Mouse (Mus musculus) spleen, embryonic (tissue): ENCODE measurements around the gene Krt80.

Source experiments
- CTCF ChIA-PET: fragments of 350-600 bp; sonication (Branson Sonifier 250); formaldehyde crosslinking; loops from one replicate; lab custom pipeline; 2022; lab: Charles Lee

Gene Krt80

DNA sequence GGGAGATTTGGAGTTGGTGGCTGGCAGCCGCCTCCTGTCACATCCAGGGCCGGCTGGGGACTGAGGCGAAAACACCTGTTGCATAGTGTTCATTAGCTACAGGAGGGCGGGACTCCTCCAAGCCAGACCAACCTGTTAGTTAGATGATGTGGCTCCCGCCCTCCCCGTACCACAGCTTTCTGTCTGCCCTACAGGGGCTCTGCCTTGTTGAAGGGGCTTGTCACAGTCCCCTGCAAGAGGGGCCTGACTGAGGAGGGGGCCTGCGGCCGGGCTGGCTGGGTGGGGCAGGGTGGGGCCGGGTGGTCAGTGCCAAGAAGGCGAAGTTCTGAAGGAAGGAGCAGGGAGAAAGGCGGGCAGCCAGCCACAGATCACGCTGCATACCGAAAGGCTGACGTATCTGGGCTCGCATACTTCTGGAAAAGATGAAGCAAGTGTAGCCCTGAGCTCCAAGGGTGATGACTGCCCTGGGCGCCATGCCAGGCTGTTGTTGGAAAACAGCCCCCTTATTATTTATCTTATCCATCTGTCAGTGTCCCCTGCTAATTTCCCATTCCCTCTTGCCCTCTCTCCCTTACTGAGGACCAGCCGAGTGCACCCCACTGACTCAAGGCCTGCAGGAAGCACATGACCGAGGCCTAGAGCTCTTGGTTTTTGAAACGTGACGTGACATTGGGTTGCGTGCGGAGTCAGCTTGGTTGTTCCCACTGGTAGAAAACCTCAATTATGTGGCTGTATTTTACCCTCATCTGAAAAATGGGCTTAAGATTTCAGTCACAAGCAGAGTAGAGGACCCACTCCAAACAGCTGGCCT, at the start of gene Krt80:
Gene Krt80, minus strand, starts transcription at position 62 of the 811 bp plus-strand sequence.
- CTCF ChIA-PET: no interaction called here

DNA sequence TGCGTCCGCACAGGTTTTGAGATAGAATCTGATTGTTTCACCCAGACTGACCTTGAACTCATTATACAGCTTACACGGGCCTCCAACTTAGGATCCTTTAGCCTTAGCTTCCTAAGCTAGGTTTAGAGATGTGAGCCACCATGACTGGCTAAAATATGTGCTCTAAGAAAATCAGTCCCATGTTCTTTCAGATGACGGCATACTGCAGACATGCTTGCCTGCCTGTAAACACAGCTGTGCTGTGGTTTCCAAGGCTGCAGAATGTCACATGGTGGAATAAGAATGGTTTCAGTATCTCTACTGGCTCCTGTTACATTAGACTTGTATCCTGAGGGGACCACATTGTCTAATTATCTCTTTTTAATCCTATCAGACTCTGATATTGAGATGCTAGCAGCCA, 49.0 kb upstream of the Krt80 start:
- CTCF ChIA-PET: no interaction called here

DNA sequence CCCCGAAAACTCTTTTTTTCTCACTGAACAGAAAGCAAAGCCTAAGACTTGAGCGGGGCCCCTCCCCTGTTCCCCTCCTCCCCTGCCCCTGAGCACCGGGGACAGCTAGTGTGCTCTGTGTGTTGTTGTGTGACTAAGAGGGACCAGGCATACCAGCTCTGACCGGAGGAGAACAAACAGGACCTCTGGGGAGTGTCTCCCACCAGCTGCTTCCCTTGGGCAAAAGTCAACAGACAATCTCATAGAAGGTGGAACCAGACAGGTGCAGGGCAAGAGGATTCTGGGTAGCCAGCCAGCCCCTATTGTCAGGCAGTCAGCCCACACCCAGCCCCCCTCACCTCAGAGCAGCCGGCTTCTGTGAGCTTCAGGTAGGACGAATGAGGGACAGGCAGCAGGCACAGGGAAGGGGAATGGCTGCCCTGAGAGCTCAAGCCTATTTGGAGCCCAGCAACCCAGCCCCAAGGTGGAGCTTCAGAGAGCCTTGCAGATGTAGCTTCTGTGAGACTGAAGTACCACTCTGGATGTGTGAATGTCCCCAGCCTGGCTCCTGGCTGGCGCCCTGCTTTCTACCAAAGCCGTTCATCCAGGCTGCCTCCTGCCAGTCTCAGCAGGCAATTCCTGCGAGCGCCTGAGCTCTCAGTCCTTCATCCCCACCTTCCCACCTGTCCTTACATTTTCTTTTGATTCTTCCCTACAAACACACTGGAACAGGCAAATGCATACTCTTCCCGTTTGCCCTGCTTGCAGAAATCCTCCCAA, 45.0 kb upstream of the Krt80 start:
- CTCF ChIA-PET: no interaction called here

GRCm38 (mm10) chr15:101413916-101414635, 44.1 kb upstream of the Krt80 start:
- CTCF ChIA-PET: no interaction called here

- CTCF ChIA-PET: no interaction called here
Observed at GRCm38 (mm10) chr15:101412188-101412587, 42.2 kb upstream of the Krt80 start.

DNA sequence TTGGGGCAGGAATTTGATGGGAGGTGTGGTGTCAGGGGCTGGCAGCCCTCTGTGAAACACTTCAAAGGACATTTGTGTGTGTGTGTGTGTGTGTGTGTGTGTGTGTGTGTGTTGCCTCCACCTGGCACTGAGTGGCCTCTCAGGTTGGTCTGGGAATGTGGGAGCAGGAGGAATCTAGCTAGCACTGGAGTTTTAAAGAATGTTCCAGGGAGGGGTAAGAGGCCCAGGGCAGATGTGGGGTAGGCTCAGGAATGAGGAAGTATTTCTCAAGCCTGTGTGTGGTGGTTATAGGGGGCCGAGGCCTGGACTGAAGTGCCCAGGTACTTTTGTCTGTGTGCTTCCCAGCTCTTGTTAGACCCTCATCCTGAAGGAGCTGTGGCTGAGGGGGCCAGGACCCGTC, 40.8 kb upstream of the Krt80 start, which contains the start of gene Krt7:
Gene Krt7, plus strand, starts transcription at position 269 of the 400 bp plus-strand sequence.
- CTCF ChIA-PET: interaction anchor here (0.6 kb wide), 1 partner anchor 411 kb away, joined by 4 read pairs; no protein-coding TSS in a partner anchor

- CTCF ChIA-PET: no interaction called here
Observed at GRCm38 (mm10) chr15:101398269-101398668, 28.3 kb upstream of the Krt80 start.

DNA sequence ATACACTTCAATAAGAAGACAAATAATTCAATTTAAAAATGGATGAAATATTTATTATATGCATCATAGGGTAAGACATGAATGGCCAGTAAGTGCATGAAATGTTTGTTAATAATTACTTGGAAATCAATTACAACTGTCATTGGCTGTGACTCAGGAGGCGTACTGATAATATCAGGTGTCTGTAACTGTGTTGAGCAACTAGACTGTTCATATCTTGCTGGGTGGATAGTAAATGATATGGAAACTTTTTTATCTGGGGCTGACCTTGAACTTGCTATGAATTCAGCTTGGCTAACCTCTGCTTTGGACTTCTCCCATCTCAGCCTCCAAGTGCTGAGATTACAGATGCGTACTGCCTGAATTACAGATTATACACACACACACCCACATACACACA, 27.7 kb upstream of the Krt80 start:
- CTCF ChIA-PET: no interaction called here

- CTCF ChIA-PET: no interaction called here
Observed at GRCm38 (mm10) chr15:101396921-101397320, 27.0 kb upstream of the Krt80 start.

- CTCF ChIA-PET: no interaction called here
Observed at GRCm38 (mm10) chr15:101396466-101396865, 26.5 kb upstream of the Krt80 start.

- CTCF ChIA-PET: no interaction called here
Observed at GRCm38 (mm10) chr15:101394908-101395307, 24.9 kb upstream of the Krt80 start.

GRCm38 (mm10) chr15:101392251-101392650, 22.3 kb upstream of the Krt80 start:
- CTCF ChIA-PET: no interaction called here

DNA sequence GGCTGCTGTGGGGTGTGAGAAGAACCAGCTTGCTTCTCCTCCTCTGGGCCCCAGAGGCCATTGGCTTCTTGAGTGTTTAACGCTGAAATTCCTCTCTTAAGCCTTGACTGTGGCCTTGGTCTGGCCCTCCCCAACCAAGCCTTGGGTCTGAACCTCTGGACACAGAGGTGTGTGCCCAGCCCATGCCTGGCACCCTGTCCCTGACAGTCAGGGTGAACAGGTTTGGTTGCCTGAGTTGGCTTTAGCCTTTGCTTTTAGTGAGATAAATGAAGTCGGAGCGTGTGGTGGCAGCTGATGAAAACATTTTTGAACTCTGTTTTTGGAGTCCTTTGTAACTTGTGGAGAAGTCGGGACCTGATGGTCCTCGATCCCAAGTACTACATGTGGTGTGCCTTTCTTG, 20.2 kb upstream of the Krt80 start:
- CTCF ChIA-PET: interaction anchor here (1.1 kb wide), 1 partner anchor 15 kb away, joined by 3 read pairs; no protein-coding TSS in a partner anchor

- CTCF ChIA-PET: no interaction called here
Observed at GRCm38 (mm10) chr15:101388034-101388541, 18.1 kb upstream of the Krt80 start.

- CTCF ChIA-PET: interaction anchor here (0.5 to 0.7 kb wide), 2 partner anchors 15 to 99 kb away, joined by 11 to 12 read pairs; no protein-coding TSS in a partner anchor
Observed at GRCm38 (mm10) chr15:101387176-101387575, 17.2 kb upstream of the Krt80 start.

GRCm38 (mm10) chr15:101385064-101385463, 15.1 kb upstream of the Krt80 start:
- CTCF ChIA-PET: no interaction called here

- CTCF ChIA-PET: no interaction called here
Observed at GRCm38 (mm10) chr15:101384610-101385009, 14.6 kb upstream of the Krt80 start.

DNA sequence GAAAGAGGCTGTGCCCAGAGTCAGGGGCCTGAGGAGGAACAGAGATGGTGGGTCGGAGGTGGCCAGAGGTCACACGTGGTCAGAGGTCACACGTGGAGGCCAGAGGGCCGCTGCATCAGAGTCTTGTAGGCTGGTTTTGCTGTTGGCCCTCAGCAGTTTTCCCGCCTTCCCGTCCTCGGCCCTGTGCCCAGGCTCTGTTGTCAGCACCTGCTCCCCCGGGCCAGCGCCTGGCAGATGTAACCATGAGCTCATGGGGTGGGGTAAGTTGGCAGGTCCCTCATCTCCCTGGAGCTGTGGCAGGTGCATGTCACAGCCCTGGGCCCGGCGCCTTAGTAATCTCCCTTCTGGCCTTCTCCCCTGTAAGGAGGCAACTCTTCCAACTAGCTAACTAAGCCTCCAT, 12.8 kb upstream of the Krt80 start:
- CTCF ChIA-PET: no interaction called here

- CTCF ChIA-PET: no interaction called here
Observed at GRCm38 (mm10) chr15:101381758-101382157, 11.8 kb upstream of the Krt80 start.

DNA sequence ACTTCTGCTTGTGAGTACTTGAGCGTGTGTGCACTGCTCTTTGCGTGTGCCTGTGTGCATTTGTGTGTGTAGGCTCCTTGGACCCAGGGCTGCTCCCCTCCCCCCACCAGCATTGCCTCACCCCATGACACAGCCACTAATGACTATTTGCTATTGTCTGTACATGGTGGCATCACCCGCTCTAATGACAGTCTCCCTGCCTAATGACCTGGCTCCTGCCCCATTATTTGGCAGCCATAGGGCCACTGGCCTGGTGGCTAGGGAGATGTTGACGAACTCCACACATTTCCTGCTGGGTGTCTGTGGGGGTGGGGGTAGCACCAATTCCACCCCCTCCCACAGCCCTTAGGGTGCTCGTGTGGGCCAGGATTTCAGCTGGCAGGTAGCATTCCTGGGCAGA, 8.7 kb upstream of the Krt80 start:
- CTCF ChIA-PET: no interaction called here

DNA sequence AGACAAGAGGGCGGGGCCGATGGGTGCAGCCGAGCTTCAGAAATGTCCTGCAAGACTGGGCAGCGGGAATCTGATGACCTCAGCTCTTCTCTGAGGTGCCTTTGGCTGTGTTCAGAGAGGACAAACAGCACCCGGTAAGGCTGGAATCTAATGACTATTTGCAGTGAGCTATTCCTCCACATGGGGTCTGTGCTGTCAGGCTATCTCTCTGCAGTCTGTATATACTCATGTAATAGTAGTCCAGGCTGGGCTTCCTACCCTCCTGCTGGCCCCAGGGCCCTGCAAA, 6.8 kb upstream of the Krt80 start:
- CTCF ChIA-PET: no interaction called here
